Mouse (Mus musculus) embryonic facial prominence, embryonic 14.5 days (tissue): Measurements from ENCODE around the gene Tmem239. TPM values are rescaled to one million over a fixed set of nuclear protein-coding genes. Genes with fewer than 3 reads are reported as not detected.
A peak's percentile ranks its signal among the peaks of the same experiment; 100 is the strongest.

Experiments
- ATAC-seq: fragments of 200-750 bp; cut with Nextera tagmentation; 2 replicates; pipeline ENCODE4 v1.8.0; 2017; ENCODE audit warnings: low read depth, moderate number of reproducible peaks, moderate TSS enrichment
- DNase-seq: peaks from one replicate; pipeline ENCODE4 v3.0.0-alpha.2; 2015; ENCODE audit warnings: low spot score
- H3K27ac ChIP-seq: fragments of 300-500 bp; sonication (generic); replicated peaks from 2 replicates; pipeline ENCODE4 v1.5.1; 2014; ENCODE audit warnings: low read depth, mild to moderate bottlenecking, low read length, moderate library complexity
- H3K27me3 ChIP-seq: fragments of 300-500 bp; sonication (generic); replicated peaks from 2 replicates; pipeline ENCODE4 v1.6.1; 2014; ENCODE audit warnings: low read length; ENCODE audit not compliant: control insufficient read depth, insufficient read depth
- H3K36me3 ChIP-seq: fragments of 300-500 bp; sonication (generic); 2 replicates; pipeline ENCODE4 v1.6.1; 2014; ENCODE audit warnings: low read length, mixed read lengths; ENCODE audit not compliant: control insufficient read depth, insufficient read depth
- H3K4me1 ChIP-seq: fragments of 300-500 bp; sonication (generic); 2 replicates; pipeline ENCODE4 v1.6.1; 2014; ENCODE audit warnings: antibody characterized with exemption, low read length; ENCODE audit not compliant: control insufficient read depth, insufficient read depth
- H3K4me2 ChIP-seq: fragments of 300-500 bp; sonication (generic); 2 replicates; pipeline ENCODE4 v1.6.1; 2014; ENCODE audit warnings: low read depth, mild to moderate bottlenecking, low read length, moderate library complexity, mixed read lengths
- H3K4me3 ChIP-seq: fragments of 300-500 bp; sonication (generic); 2 replicates; pipeline ENCODE4 v1.5.1; 2014; ENCODE audit warnings: low read depth, mild to moderate bottlenecking, low read length
- H3K9ac ChIP-seq: fragments of 300-500 bp; sonication (generic); 2 replicates; pipeline ENCODE4 v1.6.1; 2014; ENCODE audit warnings: low read depth, mild to moderate bottlenecking, low read length, moderate library complexity, mixed read lengths
- H3K9me3 ChIP-seq: fragments of 300-500 bp; sonication (generic); 2 replicates; pipeline ENCODE4 v1.6.1; 2016; ENCODE audit warnings: low read length; ENCODE audit not compliant: control insufficient read depth
- WGBS: fragments of 180-500 bp; shearing (Covaris S2); extraction: QIAGEN DNeasy Blood & Tissue Kit; methylation state at CpG from one replicate; pipeline ENCODE4 v1.1.7; 2014; 5-methylcytosine and 5-hydroxymethylcytosine counted together
- polyA plus RNA-seq: library from polyadenylated mRNA; unstranded; fragments of >200 nt; fragmentation: Nextera tagmentation; extraction: Ambion mirVana; gene quantifications from 2 replicates; pipeline ENCODE4 v1.2.1, GENCODE M21; 2014

Tmem239 gene
- polyA plus RNA-seq, 1 experiment from 2014 or later: not detected

- H3K9me3 ChIP-seq: no peaks in the 10 kb centered on the region
- H3K4me3 ChIP-seq: no peak overlapping the region
- H3K9ac ChIP-seq: no peak overlapping the region
- H3K27me3 ChIP-seq: no peaks in the 10 kb centered on the region
- H3K27ac ChIP-seq: no peak overlapping the region
- ATAC-seq (no peak), DNase-seq (no peak)
- WGBS: 46% methylated on average over 3 of the region's 3 CpGs
- no peaks in the 10 kb centered on the region for H3K4me1 ChIP-seq
- no peak overlapping the region for H3K4me2 ChIP-seq
- H3K36me3 ChIP-seq: no peaks in the 10 kb centered on the region
These were observed 23.1 kb upstream of the Tmem239 start for GRCm38 (mm10) chr2:130383205-130383604.

- WGBS: 56% methylated on average over 6 of the region's 6 CpGs
- no peak overlapping the region for H3K4me2 ChIP-seq
These were observed 22.4 kb upstream of the Tmem239 start for GRCm38 (mm10) chr2:130383895-130384294.

GRCm38 (mm10) chr2:130386212-130386611 is 20.1 kb upstream of the Tmem239 start:
- H3K4me2 ChIP-seq: no peak overlapping the region
- H3K9ac ChIP-seq: no peak overlapping the region
- H3K27me3 ChIP-seq: no peaks in the 10 kb centered on the region
- peaks cover 9% of the 10 kb centered on the region for H3K36me3 ChIP-seq
- no peak overlapping the region for H3K4me3 ChIP-seq
- no peak for ATAC-seq
- H3K9me3 ChIP-seq: no peaks in the 10 kb centered on the region
- H3K4me1 ChIP-seq: no peaks in the 10 kb centered on the region
- H3K27ac ChIP-seq: no peak overlapping the region
- no peak for DNase-seq
- 67% methylated on average over 1 of the region's 1 CpGs for WGBS

More at GRCm38 (mm10) chr2:130383895-130384294, 22.4 kb upstream of the Tmem239 start:
- no peaks in the 10 kb centered on the region for H3K36me3 ChIP-seq
- no peak overlapping the region for H3K27ac ChIP-seq
- DNase-seq: no peak
- H3K27me3 ChIP-seq: no peaks in the 10 kb centered on the region
- 0 out of 2 replicates have a peak, but pooled peaks have one; percentile 37 for ATAC-seq
- H3K4me3 ChIP-seq: no peak overlapping the region
- H3K9ac ChIP-seq: no peak overlapping the region
- no peaks in the 10 kb centered on the region for H3K4me1 ChIP-seq
- no peaks in the 10 kb centered on the region for H3K9me3 ChIP-seq

- H3K4me3 ChIP-seq: no peak overlapping the region
- no peak for ATAC-seq
- H3K36me3 ChIP-seq: peaks cover 26% of the 10 kb centered on the region
- no peak overlapping the region for H3K9ac ChIP-seq
- no peak for DNase-seq
- H3K27ac ChIP-seq: no peak overlapping the region
- 85% methylated on average over 2 of the region's 2 CpGs for WGBS
- H3K4me2 ChIP-seq: no peak overlapping the region
- no peaks in the 10 kb centered on the region for H3K27me3 ChIP-seq
- H3K9me3 ChIP-seq: no peaks in the 10 kb centered on the region
- H3K4me1 ChIP-seq: no peaks in the 10 kb centered on the region
These were observed 17.5 kb upstream of the Tmem239 start for GRCm38 (mm10) chr2:130388796-130389195.

GRCm38 (mm10) chr2:130390993-130391625 is 15.2 kb upstream of the Tmem239 start:
- H3K36me3 ChIP-seq: peaks cover 43% of the 10 kb centered on the region
- WGBS: 80% methylated on average over 11 of the region's 11 CpGs
- no peaks in the 10 kb centered on the region for H3K4me1 ChIP-seq
- no peaks in the 10 kb centered on the region for H3K9me3 ChIP-seq
- no peaks in the 10 kb centered on the region for H3K27me3 ChIP-seq
- DNase-seq (no peak), ATAC-seq (no peak)
- H3K9ac ChIP-seq: no peak overlapping the region
- H3K4me2 ChIP-seq: no peak overlapping the region
- H3K27ac ChIP-seq: no peak overlapping the region
- no peak overlapping the region for H3K4me3 ChIP-seq

- H3K4me1 ChIP-seq: peaks cover 1% of the 10 kb centered on the region
- H3K4me3 ChIP-seq: no peak overlapping the region
- H3K9me3 ChIP-seq: no peaks in the 10 kb centered on the region
- H3K9ac ChIP-seq: no peak overlapping the region
- peaks cover 43% of the 10 kb centered on the region for H3K36me3 ChIP-seq
- ATAC-seq (no peak), DNase-seq (no peak)
- H3K27me3 ChIP-seq: no peaks in the 10 kb centered on the region
- H3K4me2 ChIP-seq: no peak overlapping the region
- no peak overlapping the region for H3K27ac ChIP-seq
- 80% methylated on average over 3 of the region's 3 CpGs for WGBS
These were observed 13.4 kb upstream of the Tmem239 start for GRCm38 (mm10) chr2:130392836-130393235.

- H3K36me3 ChIP-seq: peaks cover 37% of the 10 kb centered on the region
- no peaks in the 10 kb centered on the region for H3K9me3 ChIP-seq
- no peak overlapping the region for H3K27ac ChIP-seq
- peaks cover 6% of the 10 kb centered on the region for H3K4me1 ChIP-seq
- H3K27me3 ChIP-seq: no peaks in the 10 kb centered on the region
- ATAC-seq: no peak
- no peak overlapping the region; the same call in 1 of the 2 replicates for H3K9ac ChIP-seq
- no peak for DNase-seq
- no peak overlapping the region for H3K4me2 ChIP-seq
- 93% methylated on average over 11 of the region's 11 CpGs for WGBS
- no peak overlapping the region for H3K4me3 ChIP-seq
These were observed 10.6 kb upstream of the Tmem239 start for GRCm38 (mm10) chr2:130395696-130396095.

GRCm38 (mm10) chr2:130397186-130397985 is 8.9 kb upstream of the Tmem239 start, which contains the start of gene Cpxm1:
Gene Cpxm1, minus strand, starts transcription at chr2:130397574.
- H3K4me2 ChIP-seq: peak within 1 kb of the TSS; percentile 82
- peak within 1 kb of the TSS; percentile 78 for H3K9ac ChIP-seq
- ATAC-seq (peak; percentile 90), DNase-seq (peak; percentile 82)
- no peaks in the 10 kb centered on the region for H3K9me3 ChIP-seq
- H3K36me3 ChIP-seq: peaks cover 30% of the 10 kb centered on the region
- H3K4me1 ChIP-seq: peaks cover 6% of the 10 kb centered on the region
- H3K27me3 ChIP-seq: no peaks in the 10 kb centered on the region
- H3K27ac ChIP-seq: peak within 1 kb of the TSS; percentile 76
- under 1% methylated on average over 32 of the region's 53 CpGs for WGBS
- H3K4me3 ChIP-seq: peak within 1 kb of the TSS; percentile 58
